Mouse (Mus musculus): ENCODE data around the gene Mmp25.

DNA sequence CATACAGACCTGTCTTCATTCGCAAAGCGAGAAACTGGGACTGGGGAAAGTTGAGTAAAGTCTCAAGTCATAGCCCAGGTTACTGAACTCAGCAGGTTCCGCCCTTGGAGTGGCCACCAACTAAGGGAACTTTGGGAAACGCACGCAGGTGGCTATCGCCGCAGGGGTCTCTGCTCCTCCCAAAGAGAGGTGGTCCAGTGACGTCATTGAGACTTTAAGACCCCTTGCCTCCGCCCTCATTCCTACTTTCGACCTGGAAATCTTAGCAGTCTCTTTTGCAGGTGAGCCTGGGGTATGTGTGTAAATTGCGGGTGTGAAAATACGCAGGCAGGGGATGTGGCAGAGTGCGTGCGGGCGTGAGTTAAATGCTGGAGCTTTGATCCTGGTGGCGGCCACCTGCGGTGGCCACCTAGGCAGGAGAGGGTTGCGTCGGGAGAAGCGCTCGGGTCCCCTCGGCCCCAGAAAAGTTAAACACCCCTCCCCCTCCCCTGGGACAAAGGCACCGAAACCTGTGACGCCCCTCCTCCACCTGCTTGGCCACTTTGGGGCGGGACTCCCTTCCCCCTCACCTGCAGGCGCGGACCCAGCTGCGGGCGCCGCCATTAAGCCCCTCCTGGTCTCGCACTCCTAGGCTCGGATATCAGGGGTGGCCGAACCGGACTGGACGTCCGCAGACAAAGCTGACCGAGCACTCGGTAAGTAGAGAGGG, 34.2 kb upstream of the Mmp25 start, which contains the start of gene Cldn6:
- TF ChIP-seq CHD2 (IDR thresholded peaks at IDR 0.05; ENCODE audit: low read depth, low read length), result no peak
- TF ChIP-seq MAFK (IDR thresholded peaks at IDR 0.05; ENCODE audit: insufficient read depth, low read depth, low read length), result no peak
- no peak for TF ChIP-seq ZC3H11A (IDR thresholded peaks at IDR 0.05; ENCODE audit: borderline replicate concordance, low read depth, low read length)
- TF ChIP-seq ZNF384 (IDR thresholded peaks at IDR 0.05; ENCODE audit: low read depth, low read length), result no peak
- TF ChIP-seq HCFC1 (IDR thresholded peaks at IDR 0.05; ENCODE audit: borderline replicate concordance, insufficient read depth, low read length), result no peak

All from ES-E14 (cell line).